Mouse (Mus musculus) liver, postnatal 0 days (tissue): ENCODE results near the gene Sgta.

Experiments
- CTCF ChIP-seq: sonication (generic); IDR thresholded peaks from 2 replicates; pipeline ENCODE4 v1.5.1; 2016; ENCODE audit warnings: antibody characterized with exemption, low read depth
- EP300 ChIP-seq: IDR thresholded peaks from 2 replicates; pipeline ENCODE4 v1.6.1; 2016; ENCODE audit warnings: antibody characterized with exemption, low read depth, mild to moderate bottlenecking

GRCm38 (mm10) chr10:81082168-81082960 is 22.4 kb upstream of the Sgta start:
- TF ChIP-seq CTCF: peak; percentile 87
- no peak for TF ChIP-seq EP300
